Mouse (Mus musculus) lung, postnatal 0 days (tissue): ENCODE measurements around the gene Pfkfb3. TPM values are rescaled to one million over a fixed set of nuclear protein-coding genes. Genes with fewer than 3 reads are reported as not detected.

Experiments
- ATAC-seq: fragments of 200-750 bp; cut with Nextera tagmentation; 2 replicates; pipeline ENCODE4 v1.8.0; 2017; ENCODE audit warnings: moderate library complexity
- DNase-seq: peaks from one replicate; pipeline ENCODE4 v3.0.0-alpha.2; 2016; ENCODE audit warnings: low spot score
- H3K27ac ChIP-seq: fragments of 300-500 bp; sonication (generic); 2 replicates; pipeline ENCODE4 v1.5.1; 2014; ENCODE audit warnings: antibody characterized with exemption, mild to moderate bottlenecking, low read length, mixed read lengths
- H3K27me3 ChIP-seq: fragments of 300-500 bp; sonication (generic); replicated peaks from 2 replicates; pipeline ENCODE4 v1.6.1; 2014; ENCODE audit warnings: low read length, mixed read lengths; ENCODE audit not compliant: insufficient read depth
- H3K36me3 ChIP-seq: fragments of 300-500 bp; sonication (generic); 2 replicates; pipeline ENCODE4 v1.6.1; 2014; ENCODE audit warnings: low read length, mixed read lengths; ENCODE audit not compliant: insufficient read depth
- H3K4me1 ChIP-seq: fragments of 300-500 bp; sonication (generic); 2 replicates; pipeline ENCODE4 v1.6.1; 2014; ENCODE audit warnings: antibody characterized with exemption, low read depth, low read length, mixed read lengths; ENCODE audit not compliant: insufficient read depth
- H3K4me2 ChIP-seq: fragments of 300-500 bp; sonication (generic); replicated peaks from 2 replicates; pipeline ENCODE4 v1.6.1; 2014; ENCODE audit warnings: low read depth, mild to moderate bottlenecking, low read length, moderate library complexity, mixed read lengths
- H3K4me3 ChIP-seq: fragments of 300-500 bp; sonication (generic); 2 replicates; pipeline ENCODE4 v1.5.1; 2014; ENCODE audit warnings: low read depth, low read length
- H3K9ac ChIP-seq: fragments of 300-500 bp; sonication (generic); replicated peaks from 2 replicates; pipeline ENCODE4 v1.6.1; 2014; ENCODE audit warnings: low read depth, mild to moderate bottlenecking
- H3K9me3 ChIP-seq: fragments of 300-500 bp; sonication (generic); 2 replicates; pipeline ENCODE4 v1.6.1; 2016; ENCODE audit warnings: low read length, mixed read lengths
- CTCF ChIP-seq: IDR thresholded peaks from 2 replicates; pipeline ENCODE4 v1.5.1; 2016; ENCODE audit warnings: antibody characterized with exemption, mild to moderate bottlenecking
- EP300 ChIP-seq: IDR thresholded peaks from 2 replicates; pipeline ENCODE4 v1.6.1; 2016; ENCODE audit warnings: antibody characterized with exemption, mild to moderate bottlenecking, control low read depth
- WGBS: fragments of 180-500 bp; shearing (Covaris S2); extraction: QIAGEN DNeasy Blood & Tissue Kit; methylation state at CpG from one replicate; pipeline ENCODE4 v1.1.7; 2014; 5-methylcytosine and 5-hydroxymethylcytosine counted together
- polyA plus RNA-seq: library from polyadenylated mRNA; unstranded; fragments of >200 nt; fragmentation: Nextera tagmentation; extraction: Ambion mirVana; gene quantifications from 2 replicates; pipeline ENCODE4 v1.2.1, GENCODE M21; 2015

Pfkfb3 gene
- polyA plus RNA-seq, 1 experiment from 2014 or later = 17.7 TPM

DNA sequence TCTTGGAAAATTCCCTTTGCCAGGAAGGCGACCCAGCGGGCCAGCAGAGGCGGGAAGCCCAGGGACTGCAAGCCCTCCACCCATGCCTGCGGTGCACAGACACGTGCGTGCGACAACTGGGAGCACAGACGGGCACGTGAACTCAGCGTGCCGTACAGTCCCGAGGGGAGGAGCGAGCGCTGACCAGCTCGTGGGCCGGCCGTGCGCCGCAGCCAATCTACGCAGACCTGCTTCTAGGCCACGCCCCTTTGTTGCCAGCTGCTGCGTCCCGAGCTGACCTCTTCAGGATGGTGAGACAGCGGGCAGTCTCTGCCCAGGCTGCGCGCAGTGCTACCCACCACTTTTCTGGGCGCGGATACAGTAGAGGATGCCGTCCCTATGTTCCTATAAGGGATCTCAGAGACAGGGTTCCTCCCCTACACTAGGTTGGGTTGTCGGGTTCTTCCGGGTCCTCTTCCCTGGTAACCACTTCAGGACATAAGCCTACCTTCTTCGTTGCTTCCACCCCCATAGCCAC lies 18.4 kb downstream of the Pfkfb3 start:
- TF ChIP-seq EP300 = no peak
- TF ChIP-seq CTCF = peak; percentile 9; the same call in 1 of the 2 replicates
- H3K9ac ChIP-seq = peak overlapping the region; percentile 48; the same call in 1 of the 2 replicates
- WGBS = 2% methylated on average over 30 of the region's 32 CpGs
- peak overlapping the region; percentile 76 for H3K4me2 ChIP-seq
- H3K4me3 ChIP-seq = peak overlapping the region; percentile 43
- peaks cover 6% of the 10 kb centered on the region; the same call in 1 of the 2 replicates for H3K4me1 ChIP-seq
- H3K27ac ChIP-seq = peak overlapping the region; percentile 95
- H3K36me3 ChIP-seq = no peaks in the 10 kb centered on the region
- peak; percentile 97 for ATAC-seq
- no peaks in the 10 kb centered on the region for H3K9me3 ChIP-seq
- peak; percentile 99 for DNase-seq
- H3K27me3 ChIP-seq = no peaks in the 10 kb centered on the region

DNA sequence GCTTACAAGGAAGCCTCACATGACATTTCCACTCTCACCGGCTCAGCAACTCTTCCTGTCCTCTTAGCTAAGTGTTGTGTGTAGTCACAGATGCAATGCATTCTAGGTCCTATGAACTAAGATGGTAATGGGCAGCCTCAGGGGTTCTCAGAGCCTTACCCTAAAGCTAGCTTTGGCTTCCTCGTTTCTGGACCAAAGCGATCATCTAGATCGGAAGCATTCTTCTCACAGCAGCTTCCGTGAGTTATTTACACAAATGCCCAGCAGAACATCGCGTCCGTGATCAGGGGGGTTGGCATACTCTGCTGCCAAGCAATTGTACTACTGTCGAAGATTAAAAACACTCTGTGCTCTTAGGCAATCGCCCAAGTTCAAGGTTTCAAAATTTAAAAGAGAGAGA lies 19.1 kb downstream of the Pfkfb3 start:
- Histone ChIP-seq H3K27ac (peak overlapping the region; percentile 95), H3K4me1 (peaks cover 6% of the 10 kb centered on the region; the same call in 1 of the 2 replicates), H3K9ac (no peak overlapping the region; the same call in 1 of the 2 replicates), H3K4me2 (peak overlapping the region; percentile 76), H3K9me3 (no peaks in the 10 kb centered on the region), H3K4me3 (peak overlapping the region; percentile 43), H3K27me3 (no peaks in the 10 kb centered on the region), H3K36me3 (no peaks in the 10 kb centered on the region)
- ATAC-seq = peak; percentile 76
- 3% methylated on average over 10 of the region's 10 CpGs for WGBS
- peak; percentile 90 for DNase-seq
- no peak for TF ChIP-seq CTCF
- TF ChIP-seq EP300 = peak; percentile 90

DNA sequence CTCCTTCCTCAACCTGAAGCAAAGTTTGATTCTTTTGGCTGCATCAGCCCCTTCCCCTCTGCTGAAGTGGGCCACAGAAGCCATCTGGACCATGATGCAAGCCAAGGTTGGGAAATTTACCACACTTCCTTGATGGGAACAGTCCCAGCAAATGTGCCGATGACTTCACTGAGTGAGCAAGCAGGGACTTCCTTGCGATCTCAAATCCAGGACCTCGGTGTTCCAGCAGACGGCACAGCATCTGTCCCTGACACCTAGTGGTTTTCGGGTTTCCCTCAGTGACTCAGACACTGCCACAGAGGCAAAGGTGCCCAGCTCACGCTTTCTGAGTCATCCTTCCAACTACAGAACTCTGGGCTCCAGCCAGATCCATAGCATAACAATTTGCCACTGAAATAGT lies 23.8 kb downstream of the Pfkfb3 start:
- H3K36me3 ChIP-seq = no peaks in the 10 kb centered on the region
- ATAC-seq = peak; percentile 70
- 42% methylated on average over 6 of the region's 6 CpGs for WGBS

DNA sequence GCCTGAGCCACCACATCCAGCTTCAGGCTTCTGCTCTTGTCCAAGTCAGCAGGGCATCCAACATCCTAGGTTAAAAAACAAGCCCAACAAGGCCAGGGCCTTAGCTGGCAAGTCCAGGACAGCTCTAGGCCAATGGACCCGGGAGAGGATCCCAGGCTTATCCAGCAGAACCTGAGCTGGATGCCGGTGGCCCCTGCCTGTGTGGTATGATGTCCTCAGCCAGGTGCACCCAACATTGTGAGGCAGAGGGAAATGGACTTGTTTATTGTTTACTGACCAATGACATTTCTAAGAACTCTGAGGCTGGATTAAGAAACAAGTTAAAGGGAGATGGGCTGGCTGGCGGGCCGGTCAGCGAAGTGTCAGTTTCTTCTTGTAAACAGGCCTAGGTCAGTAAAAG lies 27.8 kb downstream of the Pfkfb3 start:
- Histone ChIP-seq H3K4me2 (no peak overlapping the region), H3K36me3 (no peaks in the 10 kb centered on the region), H3K4me1 (no peaks in the 10 kb centered on the region), H3K4me3 (no peak overlapping the region), H3K9me3 (no peaks in the 10 kb centered on the region), H3K27me3 (no peaks in the 10 kb centered on the region), H3K9ac (no peak overlapping the region), H3K27ac (no peak overlapping the region)
- TF ChIP-seq EP300 (no peak), CTCF (no peak)
- DNase-seq = no peak
- 71% methylated on average over 5 of the region's 5 CpGs for WGBS
- no peak for ATAC-seq

More for the DNA sequence above, 23.8 kb downstream of the Pfkfb3 start:
- Histone ChIP-seq H3K9me3 (no peaks in the 10 kb centered on the region), H3K27ac (no peak overlapping the region), H3K4me1 (peaks cover 6% of the 10 kb centered on the region; the same call in 1 of the 2 replicates), H3K27me3 (no peaks in the 10 kb centered on the region), H3K4me2 (no peak overlapping the region), H3K9ac (no peak overlapping the region), H3K4me3 (no peak overlapping the region)
- DNase-seq = peak; percentile 78
- TF ChIP-seq CTCF (peak; percentile 23), EP300 (peak; percentile 97)

DNA sequence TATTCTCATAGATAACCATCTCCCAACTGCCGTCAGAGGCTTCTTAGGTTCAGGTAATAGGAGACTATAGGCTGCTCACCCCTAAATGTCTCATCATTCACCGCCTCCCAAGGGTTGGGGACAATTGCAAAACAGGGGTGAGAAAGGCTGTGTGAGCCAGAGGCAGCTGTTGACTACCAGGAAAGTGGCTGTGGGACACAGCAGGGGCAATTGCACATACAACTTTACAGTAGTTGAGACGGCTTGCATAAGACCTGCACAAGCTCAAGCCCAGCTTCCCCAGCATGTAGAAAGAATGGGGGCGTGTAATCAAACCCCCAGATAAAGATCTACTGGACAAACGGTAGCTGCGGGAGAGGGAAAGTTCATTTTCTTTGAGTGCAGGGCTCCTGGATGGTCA lies 29.1 kb downstream of the Pfkfb3 start:
- H3K9me3 ChIP-seq = no peaks in the 10 kb centered on the region
- H3K36me3 ChIP-seq = no peaks in the 10 kb centered on the region
- no peak overlapping the region for H3K4me3 ChIP-seq
- TF ChIP-seq CTCF (no peak), EP300 (no peak; the same call in 1 of the 2 replicates)
- no peak overlapping the region for H3K9ac ChIP-seq
- no peak overlapping the region for H3K27ac ChIP-seq
- no peaks in the 10 kb centered on the region for H3K27me3 ChIP-seq
- WGBS = 61% methylated on average over 6 of the region's 6 CpGs
- no peaks in the 10 kb centered on the region for H3K4me1 ChIP-seq
- DNase-seq (peak; percentile 40), ATAC-seq (peak; percentile 40; the same call in 1 of the 2 replicates)
- H3K4me2 ChIP-seq = no peak overlapping the region

DNA sequence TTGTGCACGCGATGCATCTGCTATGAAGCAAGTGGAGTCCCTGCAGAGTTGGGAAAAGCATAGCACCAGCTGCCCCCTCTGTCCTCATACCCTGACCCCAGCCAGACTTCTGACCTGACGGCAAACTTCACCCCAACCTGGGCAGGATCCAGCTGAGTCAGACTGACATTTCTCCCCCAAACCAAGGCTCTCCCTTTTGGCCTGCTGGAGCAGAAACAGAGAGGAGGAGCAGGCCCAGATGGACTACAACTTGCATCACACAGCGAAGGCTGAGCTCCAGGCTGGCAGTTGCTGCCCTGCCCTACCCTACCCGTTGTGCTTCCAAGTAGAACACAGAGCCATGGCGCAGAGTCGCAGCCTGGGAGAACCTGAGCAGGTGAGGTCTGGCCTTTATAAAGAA lies 32.1 kb downstream of the Pfkfb3 start:
- no peak overlapping the region for H3K27ac ChIP-seq
- no peak for ATAC-seq
- H3K9ac ChIP-seq = no peak overlapping the region
- H3K4me2 ChIP-seq = no peak overlapping the region
- TF ChIP-seq CTCF (no peak), EP300 (no peak)
- H3K9me3 ChIP-seq = no peaks in the 10 kb centered on the region
- 82% methylated on average over 7 of the region's 7 CpGs for WGBS
- no peaks in the 10 kb centered on the region for H3K4me1 ChIP-seq
- no peaks in the 10 kb centered on the region for H3K27me3 ChIP-seq
- no peaks in the 10 kb centered on the region for H3K36me3 ChIP-seq
- DNase-seq = no peak
- H3K4me3 ChIP-seq = no peak overlapping the region

DNA sequence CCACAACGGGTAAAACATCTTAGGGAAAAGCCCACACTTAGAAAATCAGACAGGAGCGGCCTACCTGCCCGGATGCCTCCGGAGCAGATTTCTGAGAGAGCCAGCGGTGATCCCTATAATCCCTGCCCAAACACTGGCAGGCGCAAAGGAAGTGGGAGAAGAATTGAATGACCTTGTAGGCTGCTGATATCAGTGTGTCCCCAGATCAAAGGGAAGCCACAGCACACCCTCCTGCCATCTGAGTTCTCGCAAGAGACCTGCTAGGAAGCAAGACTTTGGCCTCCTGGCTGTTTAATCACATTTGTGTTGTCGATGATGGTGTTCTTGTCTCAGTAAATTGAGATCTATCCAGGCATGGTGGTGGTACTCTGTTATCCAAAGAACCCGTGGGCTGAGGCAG lies 33.1 kb downstream of the Pfkfb3 start:
- TF ChIP-seq CTCF (no peak), EP300 (no peak)
- H3K4me3 ChIP-seq = no peak overlapping the region
- H3K36me3 ChIP-seq = no peaks in the 10 kb centered on the region
- H3K27me3 ChIP-seq = no peaks in the 10 kb centered on the region
- H3K4me2 ChIP-seq = no peak overlapping the region
- ATAC-seq (no peak), DNase-seq (no peak)
- H3K9me3 ChIP-seq = no peaks in the 10 kb centered on the region
- 65% methylated on average over 9 of the region's 9 CpGs for WGBS
- no peaks in the 10 kb centered on the region for H3K4me1 ChIP-seq
- H3K9ac ChIP-seq = no peak overlapping the region
- no peak overlapping the region for H3K27ac ChIP-seq
